ENCODE assay signal across 11 mouse cellular contexts in the genomic region with DNA sequence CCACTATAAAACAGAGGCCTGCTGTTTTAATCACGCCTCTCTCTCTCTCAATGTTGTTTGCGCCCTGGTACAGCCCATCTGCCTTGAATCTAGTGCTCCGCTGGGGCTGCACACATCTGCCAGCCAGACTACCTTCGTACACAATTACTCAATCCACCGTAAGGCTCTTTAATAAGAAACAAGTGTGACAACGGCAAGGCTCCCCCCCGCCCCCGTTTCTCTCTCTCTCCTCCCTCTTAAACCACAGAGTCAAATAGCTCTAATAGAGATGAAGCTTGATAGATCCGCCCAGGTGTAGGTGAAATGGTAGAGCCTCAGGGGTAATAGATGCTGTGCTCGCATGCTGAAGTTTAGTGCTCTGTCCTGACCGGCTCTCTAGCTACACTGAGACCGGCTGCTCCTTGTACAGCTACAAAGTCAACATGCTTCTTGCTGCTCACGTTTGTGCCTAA. TPM values are rescaled to one million over a fixed set of nuclear protein-coding genes. Genes with fewer than 3 reads are reported as not detected.
DNase-seq lines count a peak whose midpoint lies in the region; ATAC-seq and TF ChIP-seq lines count a peak whose summit lies in the region.
"Had no signal": no experiment of that assay in that cellular context is flagged by ENCODE, and none has a peak within 500 bp of the region (broad histone marks: within the 10 kb centered on the region; RNA-seq: fewer than 3 reads in every experiment).

Gene Sema3a, plus strand, starts transcription at position 174 of the 452 bp plus-strand sequence.

- no peak within 1 kb of the TSS for H3K27ac ChIP-seq in kidney, postnatal 0 days
- no peak within 1 kb of the TSS for H3K27ac ChIP-seq in hindbrain, embryonic 14.5 days
- no peak within 1 kb of the TSS for H3K27ac ChIP-seq in midbrain, embryonic 16.5 days (ENCODE audit: low read length)

- 0 out of 2 replicates have a peak within 1 kb of the TSS, but pooled peaks have one; percentile 13 for H3K9ac ChIP-seq in kidney, postnatal 0 days (ENCODE audit: low read depth, low read length)
- no peak within 1 kb of the TSS for H3K9ac ChIP-seq in hindbrain, embryonic 14.5 days
- no peak within 1 kb of the TSS for H3K9ac ChIP-seq in midbrain, embryonic 16.5 days (ENCODE audit: low read depth, low read length)

- ATAC-seq in kidney, postnatal 0 days (replicated peaks; ENCODE audit: low FRiP score, low read depth): 0 out of 2 replicates have a peak, but pooled peaks have one; percentile 10
- peak; percentile 69; the same call in 1 of the 2 replicates for ATAC-seq in hindbrain, embryonic 14.5 days (ENCODE audit: low FRiP score)
- peak; percentile 87 for ATAC-seq in midbrain, embryonic 16.5 days
- no peak for ATAC-seq in frontal cortex, adult (ENCODE audit: low TSS enrichment)
- ATAC-seq: Patski had no signal

- DNase-seq in kidney, postnatal 0 days (ENCODE audit: low spot score): no peak
- DNase-seq in kidney, postnatal 14 days: no peak
- peak; percentile 78 for DNase-seq in embryo, embryonic 10 days (ENCODE audit: low spot score)
- no peak for DNase-seq in hindbrain, embryonic 14.5 days (ENCODE audit: low spot score)
- DNase-seq in spleen, adult 12 weeks (ENCODE audit: low spot score): no peak
- no peak for DNase-seq in adrenal gland, postnatal 25 days
- DNase-seq: heart, adult 11 months had no signal

- TF ChIP-seq CTCF in kidney, postnatal 0 days (IDR thresholded peaks at IDR 0.05; ENCODE audit: low read depth): no peak

- H3K36me3 ChIP-seq in kidney, postnatal 0 days (ENCODE audit: insufficient read depth, low read length): no peaks in the 10 kb centered on the region
- no peaks in the 10 kb centered on the region for H3K36me3 ChIP-seq in hindbrain, embryonic 14.5 days (replicated peaks; ENCODE audit: control insufficient read depth, insufficient read depth)
- no peaks in the 10 kb centered on the region for H3K36me3 ChIP-seq in midbrain, embryonic 16.5 days (ENCODE audit: control insufficient read depth, insufficient read depth, low read length)

- H3K27me3 ChIP-seq in kidney, postnatal 0 days (ENCODE audit: insufficient read depth, low read length): no peaks in the 10 kb centered on the region
- no peaks in the 10 kb centered on the region for H3K27me3 ChIP-seq in hindbrain, embryonic 14.5 days (ENCODE audit: control insufficient read depth, insufficient read depth, low read length)
- no peaks in the 10 kb centered on the region for H3K27me3 ChIP-seq in midbrain, embryonic 16.5 days (ENCODE audit: control insufficient read depth, insufficient read depth, low read depth, low read length)
- H3K27me3 ChIP-seq: Patski had no signal

- no peak within 1 kb of the TSS for H3K4me3 ChIP-seq in kidney, postnatal 0 days (replicated peaks; ENCODE audit: low read depth, low read length)
- H3K4me3 ChIP-seq in hindbrain, embryonic 14.5 days (replicated peaks; ENCODE audit: low read length): no peak within 1 kb of the TSS; the same call in 1 of the 2 replicates
- H3K4me3 ChIP-seq in midbrain, embryonic 16.5 days (ENCODE audit: low read depth, low read length): peak within 1 kb of the TSS; percentile 0; the same call in 1 of the 2 replicates
- H3K4me3 ChIP-seq: myocyte had no signal

- 41% methylated on average over 13 of the region's 13 CpGs for WGBS in kidney, postnatal 0 days
- WGBS in hindbrain, embryonic 14.5 days: 43% methylated on average over 13 of the region's 13 CpGs
- 43% methylated on average over 13 of the region's 13 CpGs for WGBS in midbrain, embryonic 16.5 days

- H3K4me2 ChIP-seq in kidney, postnatal 0 days (ENCODE audit: low read length): peak within 1 kb of the TSS; percentile 34
- peak within 1 kb of the TSS; percentile 24 for H3K4me2 ChIP-seq in hindbrain, embryonic 14.5 days (replicated peaks)
- H3K4me2 ChIP-seq in midbrain, embryonic 16.5 days (ENCODE audit: low read length): peak within 1 kb of the TSS; percentile 37

- no peaks in the 10 kb centered on the region for H3K9me3 ChIP-seq in kidney, postnatal 0 days (replicated peaks; ENCODE audit: low read length)
- H3K9me3 ChIP-seq in hindbrain, embryonic 14.5 days (ENCODE audit: control insufficient read depth, low read length): no peaks in the 10 kb centered on the region
- H3K9me3 ChIP-seq in midbrain, embryonic 16.5 days (replicated peaks; ENCODE audit: control insufficient read depth, low read length, poor library complexity, severe bottlenecking): no peaks in the 10 kb centered on the region

- H3K4me1 ChIP-seq in kidney, postnatal 0 days (replicated peaks; ENCODE audit: insufficient read depth, low read length): no peaks in the 10 kb centered on the region
- H3K4me1 ChIP-seq in hindbrain, embryonic 14.5 days (replicated peaks; ENCODE audit: control insufficient read depth, insufficient read depth, low read length): no peaks in the 10 kb centered on the region; the same call in 1 of the 2 replicates
- no peaks in the 10 kb centered on the region for H3K4me1 ChIP-seq in midbrain, embryonic 16.5 days (ENCODE audit: control insufficient read depth, insufficient read depth, low read length)

RNA-seq across cellular contexts. Expression of gene Sema3a, which starts in this region (rescaled TPM):
- 11.2 and 13.8 TPM in 2 replicates for polyA plus RNA-seq in kidney, postnatal 0 days (2015; fragmentation: Nextera tagmentation; extraction: Ambion mirVana)
- 31.1 and 37.2 TPM in 2 replicates for polyA plus RNA-seq in hindbrain, embryonic 14.5 days (2014; fragmentation: Nextera tagmentation; extraction: Ambion mirVana)
- polyA plus RNA-seq in midbrain, embryonic 16.5 days (2015; fragmentation: Nextera tagmentation; extraction: Ambion mirVana): 7.2 and 7.4 TPM in 2 replicates
- 0.43 and 1.0 TPM in 2 replicates for total RNA-seq in adrenal gland, postnatal 25 days (2021)
